Mouse (Mus musculus): ENCODE results near the gene Sp9. TPM values are rescaled to one million over a fixed set of nuclear protein-coding genes. Genes with fewer than 3 reads are reported as not detected.

Gene Sp9
- not detected for polyA plus RNA-seq (2014; fragmentation: Illumina TruSeq; extraction: RNeasy Lipid Tissue Mini Kit (QIAGEN cat#74804); ENCODE audit: low read depth, low replicate concordance)

GRCm38 (mm10) chr2:73271459-73272161 lies at the start of gene Sp9:
Gene Sp9 (plus strand): TSS chr2:73271925.

GRCm38 (mm10) chr2:73312152-73313116 lies 40.7 kb downstream of the Sp9 start, which contains the start of the genes Scrn3 and Cir1:
Gene Scrn3 (plus strand): TSS chr2:73312601.
Gene Cir1 (minus strand): TSS chr2:73312701.

Other genes starting within 250 kb of the Sp9 start
- 85.8 TPM for gene Ola1, start 53.0 kb upstream of the Sp9 start, polyA plus RNA-seq (2014; fragmentation: Illumina TruSeq; extraction: RNeasy Lipid Tissue Mini Kit (QIAGEN cat#74804); ENCODE audit: low read depth, low replicate concordance)
- gene Scrn3, start 40.7 kb downstream of the Sp9 start, polyA plus RNA-seq (2014; fragmentation: Illumina TruSeq; extraction: RNeasy Lipid Tissue Mini Kit (QIAGEN cat#74804); ENCODE audit: low read depth, low replicate concordance) = 90.9 TPM
- 31.9 TPM for gene Cir1, start 40.8 kb downstream of the Sp9 start, polyA plus RNA-seq (2014; fragmentation: Illumina TruSeq; extraction: RNeasy Lipid Tissue Mini Kit (QIAGEN cat#74804); ENCODE audit: low read depth, low replicate concordance)
- 23.2 TPM for gene Gpr155, start 114.6 kb downstream of the Sp9 start, polyA plus RNA-seq (2014; fragmentation: Illumina TruSeq; extraction: RNeasy Lipid Tissue Mini Kit (QIAGEN cat#74804); ENCODE audit: low read depth, low replicate concordance)